Mouse (Mus musculus) lung, adult 2 months (tissue): ENCODE results near the gene Dido1.

Source experiments
- CTCF ChIP-seq: fragments of 200-500 bp; IDR thresholded peaks from 2 replicates; pipeline ENCODE4 v1.5.1; 2011; ENCODE audit warnings: mild to moderate bottlenecking, low read length, control low read depth; ENCODE audit not compliant: insufficient read depth
- POLR2A ChIP-seq: fragments of 200-500 bp; IDR thresholded peaks from 2 replicates; pipeline ENCODE4 v1.6.1; 2011; ENCODE audit warnings: low read depth, mild to moderate bottlenecking, control low read depth, low read length, borderline replicate concordance; ENCODE audit errors: extremely low read depth

- TF ChIP-seq CTCF, result no peak
- TF ChIP-seq POLR2A, result no peak
Measured at GRCm38 (mm10) chr2:180703645-180704359, 6.0 kb downstream of the Dido1 start.
